Comparison of ENCODE assay signal across 9 mouse cellular contexts in genomic region chr14:78900770-78901169, GRCm38 (mm10). TPM values are rescaled to one million over a fixed set of nuclear protein-coding genes. Genes with fewer than 3 reads are reported as not detected.
A peak's percentile ranks its signal among the peaks of the same experiment; 100 is the strongest.
DNase-seq lines count a peak whose midpoint lies in the region; ATAC-seq lines count a peak whose summit lies in the region.
"Had no signal": no experiment of that assay in that cellular context is flagged by ENCODE, and none has a peak within 500 bp of the region (broad histone marks: within the 10 kb centered on the region; RNA-seq: fewer than 3 reads in every experiment).

No protein-coding gene starts in this region.

- no peaks in the 10 kb centered on the region for H3K36me3 ChIP-seq in kidney, embryonic 14.5 days (ENCODE audit: control insufficient read depth, insufficient read depth, low read length)

- H3K27ac ChIP-seq in kidney, embryonic 14.5 days (ENCODE audit: low read depth, low read length), result peak overlapping the region; percentile 24; the same call in 1 of the 2 replicates
- H3K27ac ChIP-seq: liver, embryonic 14.5 days had no signal

- no peaks in the 10 kb centered on the region for H3K4me1 ChIP-seq in kidney, embryonic 14.5 days (ENCODE audit: control insufficient read depth, insufficient read depth, low read length)

- no peak overlapping the region for H3K4me2 ChIP-seq in kidney, embryonic 14.5 days (replicated peaks; ENCODE audit: low read depth, low read length)

- WGBS in kidney, embryonic 14.5 days, result 5% methylated on average over 2 of the region's 2 CpGs

- H3K27me3 ChIP-seq in kidney, embryonic 14.5 days (ENCODE audit: control insufficient read depth, insufficient read depth, low read length), result no peaks in the 10 kb centered on the region

- H3K9ac ChIP-seq in kidney, embryonic 14.5 days (ENCODE audit: low read depth, low read length), result no peak overlapping the region
- H3K9ac ChIP-seq: liver, embryonic 14.5 days had no signal

- no peak for DNase-seq in kidney, adult 18-20 months
- DNase-seq in MN1 (ENCODE audit: low spot score), result peak; percentile 77
- DNase-seq in frontal cortex, adult 2 months (ENCODE audit: extremely low spot score in 1 of 2, low spot score in 1 of 2), result peak; percentile 62 to 72
- DNase-seq in kidney, postnatal 10 days, result peak; percentile 47
- peak; percentile 23 to 67 for DNase-seq in right cerebral cortex, postnatal 36 days (ENCODE audit: low spot score in 2 of 2)
- DNase-seq in cerebellum, postnatal 4 days (ENCODE audit: low spot score in 2 of 2), result no peak
- DNase-seq in cerebellum, adult 11 months, result no peak

- no peak overlapping the region for H3K4me3 ChIP-seq in kidney, embryonic 14.5 days (ENCODE audit: low read length)

- peak; percentile 77 for ATAC-seq in kidney, embryonic 14.5 days (ENCODE audit: low FRiP score, low TSS enrichment)

- no peaks in the 10 kb centered on the region for H3K9me3 ChIP-seq in kidney, embryonic 14.5 days (ENCODE audit: control insufficient read depth, low read length)

RNA-seq across cellular contexts. Expression of gene Vwa8, which starts 51.9 kb away (rescaled TPM):
- 9.3 and 15.5 TPM in 2 replicates for polyA plus RNA-seq in kidney, embryonic 14.5 days (2014; fragmentation: Nextera tagmentation; extraction: Ambion mirVana)
- 27.4 and 27.9 TPM in 2 replicates for polyA plus RNA-seq in frontal cortex, adult 2 months (2012; rRNA removed)

Comparison
In these comparisons a context has a peak if more than half of its experiments do, and no peak if none do; other contexts are left out.
1. DNase-seq: peak in MN1 (single experiment), frontal cortex, adult 2 months (2 of 2), kidney, postnatal 10 days (single experiment) and right cerebral cortex, postnatal 36 days (2 of 2); none in kidney, adult 18-20 months (single experiment), cerebellum, postnatal 4 days (0 of 2) and cerebellum, adult 11 months (single experiment).